Mouse (Mus musculus) bone marrow, adult 2 months (tissue): Measurements from ENCODE around the gene Itprid2.

Source experiments
- CTCF ChIP-seq: fragments of 200-500 bp; IDR thresholded peaks from 2 replicates; pipeline ENCODE4 v1.5.1; 2011; ENCODE audit warnings: low read length, control low read depth; ENCODE audit not compliant: control insufficient read depth, insufficient read depth
- POLR2A ChIP-seq: fragments of 200-500 bp; IDR thresholded peaks from 2 replicates; pipeline ENCODE4 v1.6.1; 2011; ENCODE audit warnings: low read depth, mild to moderate bottlenecking, control low read depth, low read length, borderline replicate concordance; ENCODE audit not compliant: control insufficient read depth

DNA sequence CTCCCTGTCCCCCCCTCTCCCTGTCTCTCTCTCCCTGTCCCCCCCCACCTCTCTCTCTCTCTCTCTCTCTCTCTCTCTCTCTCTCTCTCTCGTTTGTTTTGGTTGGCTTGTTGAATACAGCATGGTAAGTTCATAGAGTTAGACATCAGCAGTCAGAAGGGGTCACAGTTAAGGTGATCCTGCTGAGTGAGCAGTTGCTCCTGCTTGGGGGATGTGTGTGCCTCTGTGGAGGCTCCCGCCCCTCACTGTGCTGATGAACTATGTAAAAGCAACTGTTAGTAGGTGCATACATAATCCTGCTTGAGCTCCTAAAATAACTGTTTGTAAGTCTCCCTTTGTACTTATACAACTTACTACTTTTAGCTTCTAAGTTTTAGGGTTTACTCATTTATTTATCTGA lies 12.6 kb downstream of the Itprid2 start:
- TF ChIP-seq POLR2A = no peak
- no peak for TF ChIP-seq CTCF
